Mouse (Mus musculus) limb, embryonic 11.5 days (tissue): ENCODE measurements around the gene Unc13b. TPM values are rescaled to one million over a fixed set of nuclear protein-coding genes. Genes with fewer than 3 reads are reported as not detected.

Experiments
- ATAC-seq: fragments of 200-750 bp; cut with Nextera tagmentation; 2 replicates; pipeline ENCODE4 v1.8.0; 2017; ENCODE audit warnings: low read depth; ENCODE audit not compliant: insufficient number of reproducible peaks, low FRiP score, low TSS enrichment
- DNase-seq: peaks from one replicate; pipeline ENCODE4 v3.0.0-alpha.2; 2015; ENCODE audit warnings: low spot score
- H3K27ac ChIP-seq: fragments of 300-500 bp; sonication (generic); replicated peaks from 2 replicates; pipeline ENCODE4 v1.5.1; 2014; ENCODE audit warnings: low read depth, mild to moderate bottlenecking, low read length
- H3K27me3 ChIP-seq: fragments of 300-500 bp; sonication (generic); 2 replicates; pipeline ENCODE4 v1.6.1; 2014; ENCODE audit warnings: mild to moderate bottlenecking, low read length, mixed read lengths; ENCODE audit not compliant: control insufficient read depth, insufficient read depth
- H3K36me3 ChIP-seq: fragments of 300-500 bp; sonication (generic); 2 replicates; pipeline ENCODE4 v1.6.1; 2014; ENCODE audit warnings: mild to moderate bottlenecking, low read length, moderate library complexity, mixed read lengths; ENCODE audit not compliant: control insufficient read depth, insufficient read depth
- H3K4me1 ChIP-seq: fragments of 300-500 bp; sonication (generic); 2 replicates; pipeline ENCODE4 v1.6.1; 2014; ENCODE audit warnings: low read length, mixed read lengths; ENCODE audit not compliant: control insufficient read depth, insufficient read depth
- H3K4me2 ChIP-seq: fragments of 300-500 bp; sonication (generic); 2 replicates; pipeline ENCODE4 v1.6.1; 2014; ENCODE audit warnings: low read depth, mild to moderate bottlenecking, moderate library complexity; ENCODE audit not compliant: severe bottlenecking
- H3K4me3 ChIP-seq: fragments of 300-500 bp; sonication (generic); 2 replicates; pipeline ENCODE4 v1.5.1; 2014; ENCODE audit warnings: low read depth, low read length
- H3K9ac ChIP-seq: fragments of 300-500 bp; sonication (generic); 2 replicates; pipeline ENCODE4 v1.6.1; 2014; ENCODE audit warnings: mild to moderate bottlenecking, low read length
- H3K9me3 ChIP-seq: fragments of 300-500 bp; sonication (generic); 2 replicates; pipeline ENCODE4 v1.6.1; 2016; ENCODE audit warnings: low read length; ENCODE audit not compliant: control insufficient read depth
- WGBS: fragments of 180-500 bp; shearing (Covaris S2); extraction: QIAGEN DNeasy Blood & Tissue Kit; methylation state at CpG from one replicate; pipeline ENCODE4 v1.1.7; 2014; 5-methylcytosine and 5-hydroxymethylcytosine counted together
- polyA plus RNA-seq: library from polyadenylated mRNA; unstranded; fragments of >200 nt; fragmentation: Nextera tagmentation; extraction: Ambion mirVana; gene quantifications from 2 replicates; pipeline ENCODE4 v1.2.1, GENCODE M21; 2014

The Unc13b gene
- polyA plus RNA-seq, 1 experiment from 2014 or later: 2.4 TPM

DNA sequence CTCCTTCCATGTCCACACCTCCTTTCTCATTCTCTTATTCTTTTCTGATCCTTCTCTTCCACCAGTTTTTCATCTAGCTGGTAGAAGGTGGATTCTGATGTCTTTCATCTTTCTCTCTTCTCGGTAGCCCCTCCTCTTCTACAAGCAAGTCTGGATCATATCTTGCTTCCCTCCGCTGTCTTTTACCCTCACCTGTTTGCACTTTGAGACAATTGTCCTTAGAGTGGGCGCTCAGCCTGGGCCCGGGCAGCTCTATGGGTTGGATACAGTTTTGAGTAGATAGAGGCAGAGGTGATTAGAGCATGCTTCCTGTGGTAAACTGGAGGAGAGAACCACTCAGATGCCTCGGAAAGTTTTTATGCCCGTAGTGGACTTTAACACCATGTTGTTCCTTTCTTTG, 174.7 kb downstream of the Unc13b start:
- no peak overlapping the region for H3K9ac ChIP-seq
- no peaks in the 10 kb centered on the region for H3K9me3 ChIP-seq
- ATAC-seq (no peak), DNase-seq (no peak)
- H3K27me3 ChIP-seq: no peaks in the 10 kb centered on the region
- H3K27ac ChIP-seq: no peak overlapping the region
- H3K4me2 ChIP-seq: no peak overlapping the region
- no peak overlapping the region for H3K4me3 ChIP-seq
- H3K4me1 ChIP-seq: no peaks in the 10 kb centered on the region
- H3K36me3 ChIP-seq: no peaks in the 10 kb centered on the region
- WGBS: 86% methylated on average over 6 of the region's 6 CpGs

DNA sequence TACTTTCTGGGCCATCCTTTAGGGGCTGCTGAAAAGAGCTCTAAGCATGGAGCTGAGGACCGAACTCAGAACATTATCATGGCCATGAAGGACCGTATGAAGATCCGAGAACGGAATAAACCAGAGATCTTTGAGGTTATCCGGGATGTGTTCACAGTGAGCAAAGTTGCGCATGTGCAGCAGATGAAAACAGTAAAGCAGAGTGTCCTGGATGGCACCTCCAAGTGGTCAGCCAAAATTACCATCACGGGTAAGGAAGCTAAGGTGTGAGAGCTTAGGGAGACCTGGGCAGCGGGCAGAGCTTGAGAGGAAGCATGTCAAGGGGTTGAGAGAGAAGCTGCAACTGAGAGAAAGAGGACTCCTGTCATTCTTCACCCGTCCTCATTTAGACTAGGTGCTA, 178.1 kb downstream of the Unc13b start:
- H3K4me1 ChIP-seq: no peaks in the 10 kb centered on the region
- ATAC-seq: no peak
- H3K36me3 ChIP-seq: no peaks in the 10 kb centered on the region
- 91% methylated on average over 9 of the region's 9 CpGs for WGBS
- no peak overlapping the region for H3K4me3 ChIP-seq
- DNase-seq: no peak
- no peak overlapping the region for H3K27ac ChIP-seq
- H3K4me2 ChIP-seq: no peak overlapping the region
- no peaks in the 10 kb centered on the region for H3K9me3 ChIP-seq
- no peaks in the 10 kb centered on the region for H3K27me3 ChIP-seq
- H3K9ac ChIP-seq: no peak overlapping the region

DNA sequence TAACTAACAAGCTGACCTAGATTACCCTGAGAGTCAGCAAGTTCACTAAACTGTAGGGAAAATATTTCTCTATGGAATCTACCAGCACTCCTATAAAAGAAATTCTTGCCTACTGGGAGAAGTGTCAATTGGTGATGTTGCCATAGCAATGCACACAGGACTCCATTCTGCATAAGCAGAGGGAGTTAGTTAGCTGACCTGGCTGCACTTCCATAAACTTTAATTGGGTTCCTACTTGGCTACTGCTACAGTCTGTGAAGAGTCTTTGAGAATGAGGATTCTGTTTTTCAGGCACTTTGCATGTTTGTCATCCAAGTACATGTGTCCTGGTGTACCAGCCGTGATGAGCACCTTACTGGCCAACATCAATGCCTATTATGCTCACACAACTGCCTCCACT, 182.0 kb downstream of the Unc13b start:
- Histone ChIP-seq H3K4me2 (no peak overlapping the region), H3K36me3 (no peaks in the 10 kb centered on the region), H3K4me1 (no peaks in the 10 kb centered on the region), H3K27me3 (no peaks in the 10 kb centered on the region), H3K4me3 (no peak overlapping the region), H3K9me3 (no peaks in the 10 kb centered on the region), H3K9ac (no peak overlapping the region), H3K27ac (no peak overlapping the region)
- no peak for ATAC-seq
- no peak for DNase-seq
- WGBS: 66% methylated on average over 1 of the region's 1 CpGs

DNA sequence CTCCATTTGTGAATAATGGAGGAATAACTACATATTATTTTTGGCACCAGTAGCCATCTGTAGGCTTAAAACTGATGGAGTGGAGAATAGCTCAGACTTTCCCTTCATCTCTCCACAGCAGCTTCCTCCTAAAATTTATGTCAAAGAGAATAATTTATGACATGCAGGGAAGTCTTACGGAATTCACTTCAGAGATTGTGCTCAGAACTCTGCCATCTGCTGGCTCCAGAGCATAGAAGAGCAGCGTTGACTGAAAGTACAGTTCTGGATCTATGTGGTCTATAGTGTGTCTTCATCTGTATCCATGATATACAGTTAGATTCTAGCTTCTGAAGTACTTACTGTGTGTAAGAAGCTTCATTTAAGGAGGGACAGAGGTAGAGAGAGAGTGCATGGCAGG, 185.3 kb downstream of the Unc13b start:
- Histone ChIP-seq H3K27me3 (no peaks in the 10 kb centered on the region), H3K9ac (no peak overlapping the region), H3K27ac (no peak overlapping the region), H3K4me3 (no peak overlapping the region), H3K36me3 (no peaks in the 10 kb centered on the region), H3K9me3 (no peaks in the 10 kb centered on the region), H3K4me2 (no peak overlapping the region), H3K4me1 (no peaks in the 10 kb centered on the region)
- WGBS: 43% methylated on average over 2 of the region's 2 CpGs
- ATAC-seq (no peak), DNase-seq (no peak)

DNA sequence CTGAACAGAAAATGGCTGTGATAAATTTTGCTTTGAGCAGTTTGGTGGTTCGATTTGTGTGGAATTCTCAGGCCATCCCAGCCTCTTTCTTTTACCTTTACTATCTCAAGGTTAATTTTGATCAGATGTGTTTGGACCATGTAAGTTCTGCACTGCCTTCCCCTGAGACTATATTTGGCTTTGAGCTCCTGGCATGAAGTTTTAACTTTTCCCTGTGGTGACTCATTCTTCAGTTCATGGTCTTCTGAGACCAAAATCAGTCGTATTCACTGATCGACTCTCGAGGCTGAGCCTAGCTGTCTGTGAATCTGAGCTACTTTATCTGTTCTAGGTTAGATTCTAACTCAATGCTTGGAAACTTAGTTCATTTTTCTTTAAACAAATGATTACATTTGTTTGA, 187.0 kb downstream of the Unc13b start:
- no peak for ATAC-seq
- Histone ChIP-seq H3K4me1 (no peaks in the 10 kb centered on the region), H3K9me3 (no peaks in the 10 kb centered on the region), H3K36me3 (no peaks in the 10 kb centered on the region), H3K9ac (no peak overlapping the region), H3K27me3 (no peaks in the 10 kb centered on the region), H3K27ac (no peak overlapping the region), H3K4me2 (no peak overlapping the region), H3K4me3 (no peak overlapping the region)
- DNase-seq: no peak
- WGBS: 91% methylated on average over 4 of the region's 4 CpGs

DNA sequence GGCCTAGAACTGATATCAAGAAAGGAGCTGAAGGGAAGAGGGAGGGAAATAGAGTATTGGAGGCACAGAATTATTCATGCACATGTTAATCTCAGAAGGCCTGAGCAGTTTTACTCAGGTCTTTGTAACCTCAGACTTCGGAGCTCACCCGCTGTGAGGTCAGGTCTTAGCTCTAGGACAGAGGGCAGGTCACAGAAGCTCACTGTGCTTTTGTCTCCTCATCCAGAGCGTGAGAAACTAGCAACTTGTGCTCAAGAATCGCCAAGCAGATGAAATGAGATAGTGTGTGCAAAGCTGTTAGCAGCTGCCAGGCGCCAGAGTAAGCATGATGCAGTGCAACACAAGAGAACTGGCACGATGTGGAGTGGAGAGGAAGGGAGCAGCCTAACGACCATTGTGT, 189.3 kb downstream of the Unc13b start:
- Histone ChIP-seq H3K36me3 (no peaks in the 10 kb centered on the region), H3K27me3 (no peaks in the 10 kb centered on the region), H3K9me3 (no peaks in the 10 kb centered on the region), H3K4me1 (no peaks in the 10 kb centered on the region), H3K27ac (no peak overlapping the region), H3K9ac (no peak overlapping the region), H3K4me3 (no peak overlapping the region), H3K4me2 (no peak overlapping the region)
- 75% methylated on average over 7 of the region's 7 CpGs for WGBS
- DNase-seq: no peak
- ATAC-seq: no peak

DNA sequence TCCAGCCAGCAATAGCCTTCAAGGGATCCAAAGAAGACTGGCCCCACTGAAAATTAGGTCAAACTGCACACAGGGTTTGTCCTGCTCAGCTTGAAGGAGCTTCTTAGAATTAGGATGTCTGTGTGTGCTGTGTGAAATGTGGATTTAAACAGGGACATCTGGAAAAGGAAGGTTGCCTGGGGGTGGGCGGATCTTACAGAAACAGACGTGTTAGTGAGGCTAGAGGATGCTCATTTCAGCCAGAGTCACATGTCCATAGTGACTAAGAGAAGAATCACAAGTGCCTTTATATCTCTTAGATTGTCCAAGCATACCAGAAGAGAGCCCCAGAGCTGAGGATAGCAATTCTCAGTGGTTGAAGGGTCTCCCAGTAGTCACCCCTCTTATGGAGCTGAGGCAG, 190.2 kb downstream of the Unc13b start:
- Histone ChIP-seq H3K9ac (no peak overlapping the region), H3K4me3 (no peak overlapping the region), H3K9me3 (no peaks in the 10 kb centered on the region), H3K27me3 (no peaks in the 10 kb centered on the region), H3K36me3 (no peaks in the 10 kb centered on the region), H3K4me2 (no peak overlapping the region), H3K4me1 (no peaks in the 10 kb centered on the region), H3K27ac (no peak overlapping the region)
- ATAC-seq (no peak), DNase-seq (no peak)
- WGBS: 76% methylated on average over 2 of the region's 2 CpGs

DNA sequence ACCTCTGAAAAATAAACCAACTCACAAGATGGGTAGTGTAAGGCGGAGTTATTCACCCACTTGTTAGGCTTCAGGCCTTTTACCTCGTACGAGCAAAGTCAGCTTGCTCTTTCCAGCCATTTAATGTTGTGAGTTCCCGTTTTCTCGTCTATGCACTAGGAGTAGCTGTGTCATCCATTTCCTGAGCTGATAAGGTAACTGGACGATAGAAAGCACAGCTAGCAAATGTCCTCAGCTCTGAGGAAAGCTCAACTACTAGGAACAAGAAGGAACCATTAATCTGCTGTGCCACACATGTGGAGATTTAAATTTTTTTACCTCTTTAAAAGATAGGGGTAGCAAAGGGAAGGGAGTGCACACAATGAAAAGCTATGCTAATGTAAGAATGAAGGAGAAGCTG, 192.5 kb downstream of the Unc13b start:
- H3K4me1 ChIP-seq: no peaks in the 10 kb centered on the region
- 79% methylated on average over 6 of the region's 6 CpGs for WGBS
- H3K27ac ChIP-seq: no peak overlapping the region
- no peaks in the 10 kb centered on the region for H3K36me3 ChIP-seq
- DNase-seq (no peak), ATAC-seq (no peak)
- no peak overlapping the region for H3K4me3 ChIP-seq
- H3K27me3 ChIP-seq: no peaks in the 10 kb centered on the region
- H3K9ac ChIP-seq: no peak overlapping the region
- H3K4me2 ChIP-seq: no peak overlapping the region
- H3K9me3 ChIP-seq: no peaks in the 10 kb centered on the region

DNA sequence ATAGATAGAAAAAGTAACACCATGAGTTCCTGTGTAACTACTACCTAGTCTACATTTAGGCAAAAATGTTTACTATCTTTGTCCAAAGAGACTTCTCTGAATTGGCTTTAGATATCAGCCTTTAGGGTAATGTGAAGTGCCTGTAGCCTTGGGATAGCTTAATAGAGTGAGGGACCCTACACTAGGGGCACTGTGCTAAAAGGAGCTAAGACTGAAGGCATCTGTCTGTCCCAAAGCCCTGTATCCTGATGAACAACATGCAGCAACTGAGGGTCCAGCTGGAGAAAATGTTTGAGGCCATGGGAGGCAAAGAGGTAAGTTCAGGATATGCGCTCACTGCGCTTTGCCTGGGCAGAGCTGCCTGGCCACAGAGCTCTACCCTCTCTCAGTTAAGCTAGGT, 198.3 kb downstream of the Unc13b start:
- Histone ChIP-seq H3K4me3 (no peak overlapping the region), H3K27ac (no peak overlapping the region), H3K36me3 (no peaks in the 10 kb centered on the region), H3K4me1 (peaks cover 9% of the 10 kb centered on the region; the same call in 1 of the 2 replicates), H3K27me3 (no peaks in the 10 kb centered on the region), H3K9ac (no peak overlapping the region), H3K4me2 (no peak overlapping the region), H3K9me3 (no peaks in the 10 kb centered on the region)
- no peak for ATAC-seq
- 97% methylated on average over 2 of the region's 2 CpGs for WGBS
- no peak for DNase-seq
